Comparison of ENCODE assay signal across 22 mouse cellular contexts in genomic region chr4:116157882-116158281, GRCm38 (mm10). TPM values are rescaled to one million over a fixed set of nuclear protein-coding genes. Genes with fewer than 3 reads are reported as not detected.
"Had no signal": no experiment of that assay in that cellular context is flagged by ENCODE, and none has a peak within 500 bp of the region (broad histone marks: within the 10 kb centered on the region; RNA-seq: fewer than 3 reads in every experiment).

No protein-coding gene starts in this region.

- ATAC-seq: intestine, embryonic 16.5 days; liver, embryonic 12.5 days had no signal

- H3K4me2 ChIP-seq: hindbrain, embryonic 15.5 days; limb, embryonic 15.5 days; liver, embryonic 12.5 days; lung, embryonic 14.5 days; midbrain, embryonic 12.5 days; stomach, embryonic 15.5 days had no signal

- H3K4me1 ChIP-seq: hindbrain, embryonic 15.5 days; limb, embryonic 15.5 days; midbrain, embryonic 12.5 days; stomach, embryonic 15.5 days had no signal

- DNase-seq: lung, embryonic 14.5 days; lung, postnatal 14 days; right cerebral cortex, postnatal 14 days; thymus, adult 2 months; thymus, postnatal 25 days had no signal

- H3K27me3 ChIP-seq: hindbrain, embryonic 15.5 days; limb, embryonic 15.5 days; liver, embryonic 12.5 days; midbrain, embryonic 12.5 days; stomach, embryonic 15.5 days had no signal

- H3K4me3 ChIP-seq: hindbrain, embryonic 15.5 days; limb, embryonic 15.5 days; liver, embryonic 12.5 days; midbrain, embryonic 12.5 days; stomach, embryonic 15.5 days had no signal

- H3K9me3 ChIP-seq: hindbrain, embryonic 15.5 days; limb, embryonic 15.5 days; liver, embryonic 12.5 days; midbrain, embryonic 12.5 days; stomach, embryonic 15.5 days had no signal

- H3K27ac ChIP-seq: hindbrain, embryonic 15.5 days; limb, embryonic 15.5 days; liver, embryonic 12.5 days; midbrain, embryonic 12.5 days; stomach, embryonic 15.5 days had no signal

- H3K9ac ChIP-seq: hindbrain, embryonic 15.5 days; limb, embryonic 15.5 days; liver, embryonic 12.5 days; lung, embryonic 14.5 days; midbrain, embryonic 12.5 days; stomach, embryonic 15.5 days had no signal

RNA-seq across cellular contexts. Expression of gene Tspan1, which starts 9.5 kb away (rescaled TPM):
- total RNA-seq: layer of hippocampus, adult 18-20 months; megakaryocyte-erythroid progenitor cell, adult 5-6 weeks had no signal
- polyA plus RNA-seq: liver, embryonic 12.5 days; spleen, adult 2 months had no signal

RNA-seq across cellular contexts. Expression of gene 1700042G07Rik, which starts 15.3 kb away (rescaled TPM):
- total RNA-seq: layer of hippocampus, adult 18-20 months; layer of hippocampus, postnatal 10 days; left cerebral cortex, adult 18-20 months; left cerebral cortex, postnatal 14 days; megakaryocyte-erythroid progenitor cell, adult 5-6 weeks; midbrain, postnatal 0 days had no signal
- polyA plus RNA-seq: hindbrain, embryonic 15.5 days; intestine, embryonic 16.5 days; limb, embryonic 11.5 days; limb, embryonic 15.5 days; liver, embryonic 12.5 days; liver, embryonic 16.5 days; lung, embryonic 14.5 days; midbrain, embryonic 12.5 days; midbrain, postnatal 0 days; neural tube, embryonic 14.5 days; spleen, adult 2 months; stomach, embryonic 15.5 days; thymus, adult 2 months had no signal

RNA-seq across cellular contexts. Expression of gene Gm49337, which starts 15.3 kb away (rescaled TPM):
- total RNA-seq: layer of hippocampus, postnatal 10 days; megakaryocyte-erythroid progenitor cell, adult 5-6 weeks; midbrain, postnatal 0 days had no signal
- polyA plus RNA-seq: hindbrain, embryonic 15.5 days; intestine, embryonic 16.5 days; limb, embryonic 11.5 days; limb, embryonic 15.5 days; liver, embryonic 12.5 days; liver, embryonic 16.5 days; lung, embryonic 14.5 days; midbrain, postnatal 0 days; neural tube, embryonic 14.5 days; spleen, adult 2 months; stomach, embryonic 15.5 days; testis, adult 2 months; thymus, adult 2 months had no signal
